Mouse (Mus musculus): ENCODE data around the gene Cdyl2.

Cdyl2 gene

GRCm38 (mm10) chr8:116671543-116671942 is 61.2 kb downstream of the Cdyl2 start:
- no peak for DNase-seq (ENCODE audit: low read depth)

GRCm38 (mm10) chr8:116670604-116671003 is 62.2 kb downstream of the Cdyl2 start:
- DNase-seq (ENCODE audit: low read depth) = no peak

GRCm38 (mm10) chr8:116668977-116669376 is 63.8 kb downstream of the Cdyl2 start:
- no peak for DNase-seq (ENCODE audit: low read depth)

- DNase-seq (ENCODE audit: low read depth) = no peak
Measured at GRCm38 (mm10) chr8:116666781-116667325, 65.9 kb downstream of the Cdyl2 start.

GRCm38 (mm10) chr8:116661521-116661920 is 71.3 kb downstream of the Cdyl2 start:
- no peak for DNase-seq (ENCODE audit: low read depth)

- no peak for DNase-seq (ENCODE audit: low read depth)
Measured at GRCm38 (mm10) chr8:116656811-116657210, 76.0 kb downstream of the Cdyl2 start.

- DNase-seq (ENCODE audit: low read depth) = no peak
Measured at GRCm38 (mm10) chr8:116654881-116655280, 77.9 kb downstream of the Cdyl2 start.

- DNase-seq (ENCODE audit: low read depth) = no peak
Measured at GRCm38 (mm10) chr8:116652949-116653348, 79.8 kb downstream of the Cdyl2 start.

GRCm38 (mm10) chr8:116649975-116650725 is 82.6 kb downstream of the Cdyl2 start:
- no peak for DNase-seq (ENCODE audit: low read depth)

GRCm38 (mm10) chr8:116645376-116645775 is 87.4 kb downstream of the Cdyl2 start:
- no peak for DNase-seq (ENCODE audit: low read depth)

- no peak for DNase-seq (ENCODE audit: low read depth)
Measured at GRCm38 (mm10) chr8:116640925-116641324, 91.9 kb downstream of the Cdyl2 start.

- no peak for DNase-seq (ENCODE audit: low read depth)
Measured at GRCm38 (mm10) chr8:116637998-116638397, 94.8 kb downstream of the Cdyl2 start.

- no peak for DNase-seq (ENCODE audit: low read depth)
Measured at GRCm38 (mm10) chr8:116637193-116637592, 95.6 kb downstream of the Cdyl2 start.

GRCm38 (mm10) chr8:116636396-116636795 is 96.4 kb downstream of the Cdyl2 start:
- no peak for DNase-seq (ENCODE audit: low read depth)

- no peak for DNase-seq (ENCODE audit: low read depth)
Measured at GRCm38 (mm10) chr8:116635972-116636371, 96.8 kb downstream of the Cdyl2 start.

GRCm38 (mm10) chr8:116635261-116635660 is 97.5 kb downstream of the Cdyl2 start:
- no peak for DNase-seq (ENCODE audit: low read depth)

- DNase-seq (ENCODE audit: low read depth) = no peak
Measured at GRCm38 (mm10) chr8:116634436-116634835, 98.4 kb downstream of the Cdyl2 start.

- DNase-seq (ENCODE audit: low read depth) = no peak
Measured at GRCm38 (mm10) chr8:116633470-116634150, 99.2 kb downstream of the Cdyl2 start.

- no peak for DNase-seq (ENCODE audit: low read depth)
Measured at GRCm38 (mm10) chr8:116630066-116630465, 102.7 kb downstream of the Cdyl2 start.

GRCm38 (mm10) chr8:116628975-116629374 is 103.8 kb downstream of the Cdyl2 start:
- DNase-seq (ENCODE audit: low read depth) = no peak

- no peak for DNase-seq (ENCODE audit: low read depth)
Measured at GRCm38 (mm10) chr8:116627854-116628479, 104.8 kb downstream of the Cdyl2 start.

- DNase-seq (ENCODE audit: low read depth) = no peak
Measured at GRCm38 (mm10) chr8:116623591-116623990, 109.2 kb downstream of the Cdyl2 start.

- DNase-seq (ENCODE audit: low read depth) = no peak
Measured at GRCm38 (mm10) chr8:116622326-116622725, 110.5 kb downstream of the Cdyl2 start.

Data from fibroblast of lung, adult 2 months (primary cell).